Mouse (Mus musculus): ENCODE measurements around the gene Adamts15.

GRCm38 (mm10) chr9:30912161-30912560 is 10.1 kb downstream of the Adamts15 start:
- TF ChIP-seq CTCF (IDR thresholded peaks at IDR 0.05; ENCODE audit: low read depth), result no peak
- TF ChIP-seq EP300 (IDR thresholded peaks at IDR 0.05; ENCODE audit: low read depth), result no peak

Data from liver, embryonic 14.5 days (tissue).